Mouse (Mus musculus) bone marrow, adult 2 months (tissue): ENCODE results near the gene Jmjd1c.

Experiments
- CTCF ChIP-seq: fragments of 200-500 bp; IDR thresholded peaks from 2 replicates; pipeline ENCODE4 v1.5.1; 2011; ENCODE audit warnings: low read length, control low read depth; ENCODE audit not compliant: control insufficient read depth, insufficient read depth
- POLR2A ChIP-seq: fragments of 200-500 bp; IDR thresholded peaks from 2 replicates; pipeline ENCODE4 v1.6.1; 2011; ENCODE audit warnings: low read depth, mild to moderate bottlenecking, control low read depth, low read length, borderline replicate concordance; ENCODE audit not compliant: control insufficient read depth

DNA sequence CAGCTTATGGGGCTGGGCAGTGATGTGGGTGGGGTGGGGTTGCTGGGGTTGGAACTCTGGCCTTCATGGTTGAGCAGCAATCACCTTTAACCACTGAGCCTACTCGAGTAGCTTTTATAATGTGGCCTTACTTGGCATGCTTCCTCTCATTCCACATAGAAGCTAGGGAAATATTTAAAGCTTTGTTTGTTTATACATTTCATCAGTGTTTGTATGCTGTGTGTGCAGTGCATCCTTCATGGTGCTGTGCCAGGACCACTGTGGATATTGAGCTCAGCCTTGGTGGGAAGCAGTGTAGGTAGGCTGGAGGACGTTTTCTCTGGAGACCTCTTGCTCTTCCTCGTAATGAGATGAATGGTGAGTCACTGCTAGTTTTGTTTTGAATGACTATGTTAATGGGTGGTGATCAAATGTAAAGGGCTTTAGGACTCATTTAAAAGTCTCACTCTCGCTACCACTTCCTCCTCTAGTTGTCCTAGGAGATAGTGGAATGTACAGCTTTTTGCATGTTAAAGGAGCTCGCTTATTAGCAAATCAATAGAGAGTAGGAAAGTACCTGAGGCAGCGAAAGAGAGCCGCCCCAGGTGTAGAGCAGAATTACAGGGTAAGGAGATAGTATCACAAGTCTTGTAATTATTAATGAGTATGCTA is 4.2 kb downstream of the Jmjd1c start:
- TF ChIP-seq CTCF (no peak), POLR2A (no peak)
